Mouse (Mus musculus) liver, embryonic 14.5 days (tissue): Measurements from ENCODE around the gene Chd2. TPM values are rescaled to one million over a fixed set of nuclear protein-coding genes. Genes with fewer than 3 reads are reported as not detected.
A peak's percentile ranks its signal among the peaks of the same experiment; 100 is the strongest.

ENCODE experiments used
- ATAC-seq: fragments of 200-750 bp; cut with Nextera tagmentation; 2 replicates; pipeline ENCODE4 v1.8.0; 2017; ENCODE audit warnings: moderate number of reproducible peaks, mild to moderate bottlenecking, moderate library complexity; ENCODE audit not compliant: insufficient read depth
- DNase-seq, 3 experiments: peaks; one replicate each; pipeline ENCODE4 v3.0.0-alpha.2; 2012 to 2013; ENCODE audit warnings: low read depth in 3 of 3, low spot score in 3 of 3
- H3K27ac ChIP-seq: fragments of 300-500 bp; sonication (generic); 2 replicates; pipeline ENCODE4 v1.5.1; 2014; ENCODE audit warnings: moderate library complexity, mild to moderate bottlenecking, control low read depth, inconsistent platforms
- H3K27me3 ChIP-seq: fragments of 300-500 bp; sonication (generic); 2 replicates; pipeline ENCODE4 v1.6.1; 2014; ENCODE audit warnings: mild to moderate bottlenecking, low read length, moderate library complexity; ENCODE audit not compliant: control insufficient read depth, insufficient read depth
- H3K36me3 ChIP-seq: fragments of 300-500 bp; sonication (generic); replicated peaks from 2 replicates; pipeline ENCODE4 v1.6.1; 2014; ENCODE audit warnings: low read depth; ENCODE audit not compliant: control insufficient read depth, insufficient read depth
- H3K4me1 ChIP-seq, 2 experiments: fragments of 200-500 bp in 1 of 2; fragments of 300-500 bp in 1 of 2; sonication (generic) in 1 of 2; replicated peaks; 2 replicates each; pipeline ENCODE4 v1.6.1; 2012 to 2014; ENCODE audit warnings: antibody characterized with exemption in 1 of 2, inconsistent platforms in 1 of 2, low read length in 1 of 2; ENCODE audit not compliant: control insufficient read depth in 2 of 2, insufficient read depth in 2 of 2
- H3K4me2 ChIP-seq: fragments of 300-500 bp; sonication (generic); 2 replicates; pipeline ENCODE4 v1.6.1; 2014; ENCODE audit warnings: low read depth, mild to moderate bottlenecking, control low read depth, moderate library complexity
- H3K4me3 ChIP-seq, 2 experiments: fragments of 200-500 bp in 1 of 2; fragments of 300-500 bp in 1 of 2; sonication (generic) in 1 of 2; 2 replicates each; pipeline ENCODE4 v1.5.1; 2012 to 2014; ENCODE audit warnings: low read depth in 2 of 2, low read length in 2 of 2, mild to moderate bottlenecking in 2 of 2, control low read depth in 1 of 2, inconsistent platforms in 1 of 2, moderate library complexity in 1 of 2; ENCODE audit not compliant: insufficient read depth in 1 of 2
- H3K9ac ChIP-seq: fragments of 300-500 bp; sonication (generic); replicated peaks from 2 replicates; pipeline ENCODE4 v1.6.1; 2014; ENCODE audit warnings: mild to moderate bottlenecking, control low read depth, moderate library complexity
- H3K9me3 ChIP-seq: fragments of 300-500 bp; sonication (generic); 2 replicates; pipeline ENCODE4 v1.6.1; 2016; ENCODE audit warnings: low read length, mixed read lengths; ENCODE audit not compliant: control insufficient read depth
- CTCF ChIP-seq: IDR thresholded peaks from 2 replicates; pipeline ENCODE4 v1.5.1; 2016; ENCODE audit warnings: antibody characterized with exemption, low read depth, control low read depth
- EP300 ChIP-seq: IDR thresholded peaks from 2 replicates; pipeline ENCODE4 v1.6.1; 2016; ENCODE audit warnings: antibody characterized with exemption, low read depth
- WGBS: fragments of 180-500 bp; shearing (Covaris S2); extraction: QIAGEN DNeasy Blood & Tissue Kit; methylation state at CpG from one replicate; pipeline ENCODE4 v1.1.7; 2014; ENCODE audit not compliant: insufficient replicate concordance; 5-methylcytosine and 5-hydroxymethylcytosine counted together
- polyA plus RNA-seq, 2 experiments: library from polyadenylated mRNA; depleted of rRNA in 1 of 2; stranded (reverse) in 1 of 2; unstranded in 1 of 2; fragments of >200 nt; fragmentation: Nextera tagmentation in 1 of 2; extraction: Ambion mirVana in 1 of 2; gene quantifications; 2 replicates each; pipeline versions ENCODE4 v1.2.1 to v1.2.3; 2012 to 2014

The Chd2 gene
- polyA plus RNA-seq, 2 experiments, result 12.0 to 14.8 TPM

DNA sequence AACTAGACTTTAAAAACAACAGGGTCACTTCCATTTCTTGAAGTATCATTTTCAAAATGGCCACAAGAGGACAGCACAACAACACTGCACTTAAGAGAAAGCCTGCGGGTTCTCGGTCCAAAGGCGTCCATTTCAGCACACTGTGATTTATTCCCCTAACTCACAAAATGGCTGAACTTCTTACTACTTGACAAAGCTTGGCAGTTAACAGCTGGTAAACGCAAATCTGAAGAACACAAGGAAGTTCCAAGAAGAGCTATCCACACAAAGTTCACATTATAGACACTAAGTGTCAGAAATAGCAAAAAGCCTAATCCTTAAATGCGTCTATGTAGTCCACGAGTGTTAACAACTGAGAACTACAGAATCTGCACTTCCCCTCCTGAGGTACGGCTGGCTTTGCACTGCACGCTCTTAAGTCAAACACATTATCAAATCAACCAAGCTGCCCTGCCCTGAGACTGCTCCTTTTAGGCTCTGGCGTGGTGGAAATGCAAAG is 17.1 kb downstream of the Chd2 start:
- 28% methylated on average over 9 of the region's 9 CpGs for WGBS
- Histone ChIP-seq H3K4me2 (no peak overlapping the region; the same call in 1 of the 2 replicates), H3K4me1 (peaks cover 0 to 13% of the 10 kb centered on the region in 2 experiments; a peak in 2 of 4 replicates), H3K4me3 (no peak overlapping the region), H3K27me3 (no peaks in the 10 kb centered on the region), H3K9ac (no peak overlapping the region), H3K9me3 (no peaks in the 10 kb centered on the region), H3K36me3 (peaks cover 30% of the 10 kb centered on the region), H3K27ac (peak overlapping the region; percentile 9; the same call in 1 of the 2 replicates)
- TF ChIP-seq CTCF (peak; percentile 77), EP300 (no peak; the same call in 1 of the 2 replicates)
- peak; percentile 46 for ATAC-seq
- peak in 1 of 3 experiments; percentile 59 for DNase-seq

DNA sequence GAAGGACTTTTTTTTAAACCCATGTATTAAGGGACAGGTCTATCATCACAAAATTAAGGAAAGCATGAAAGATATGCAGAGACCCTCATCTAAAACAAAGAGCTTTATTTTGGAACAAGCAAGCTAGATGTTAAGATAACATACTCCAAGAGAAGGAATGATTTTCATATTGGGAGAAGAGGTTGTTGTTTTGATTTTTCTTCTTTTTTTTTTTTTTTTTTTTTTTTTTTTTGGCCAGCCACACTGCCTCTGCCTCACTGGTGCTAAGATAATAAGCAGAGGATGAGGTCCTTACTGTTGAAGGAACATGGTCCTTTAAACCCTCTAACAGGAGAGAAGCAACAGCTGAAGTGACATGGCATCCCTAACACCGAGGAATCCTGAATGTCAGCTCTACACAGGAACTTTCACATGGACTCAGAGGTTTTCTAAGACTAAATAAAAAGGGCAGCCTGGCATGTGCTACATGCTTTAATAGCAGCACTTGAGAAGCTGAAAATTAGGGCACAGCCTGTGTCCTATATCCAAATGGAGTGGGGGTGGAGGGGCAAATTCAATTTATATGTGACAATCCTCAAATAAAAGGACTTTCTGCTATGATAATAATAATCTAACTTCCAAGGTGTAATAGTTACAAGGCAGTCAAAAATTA is 17.9 kb downstream of the Chd2 start:
- Histone ChIP-seq H3K9ac (no peak overlapping the region), H3K9me3 (no peaks in the 10 kb centered on the region), H3K4me2 (no peak overlapping the region), H3K27ac (no peak overlapping the region), H3K4me3 (no peak overlapping the region), H3K36me3 (peaks cover 38% of the 10 kb centered on the region), H3K4me1 (peaks cover 4 to 14% of the 10 kb centered on the region in 2 experiments), H3K27me3 (no peaks in the 10 kb centered on the region)
- WGBS, result 79% methylated on average over 1 of the region's 1 CpGs
- TF ChIP-seq CTCF (no peak), EP300 (no peak)
- ATAC-seq (no peak), DNase-seq (no peak)

DNA sequence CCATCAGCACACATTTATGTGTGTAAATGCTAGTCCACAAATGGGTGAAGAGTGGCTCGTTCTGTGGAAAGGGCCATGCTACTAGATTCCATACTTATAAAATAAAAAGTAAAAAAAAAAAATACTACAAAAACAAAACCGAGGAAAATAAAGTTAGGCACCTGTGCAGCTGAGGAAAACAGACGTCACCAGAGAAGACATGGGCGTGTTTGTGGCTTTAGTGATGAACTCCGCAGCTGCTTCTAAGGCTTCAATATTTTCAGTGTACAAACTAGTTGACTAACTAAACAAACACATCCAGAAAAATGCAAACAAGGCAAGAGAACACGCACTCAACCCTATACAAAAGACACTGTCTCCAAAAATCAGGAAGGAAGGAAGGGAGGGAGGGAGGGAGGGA is 18.4 kb downstream of the Chd2 start:
- no peak overlapping the region for H3K27ac ChIP-seq
- TF ChIP-seq EP300 (no peak), CTCF (no peak)
- H3K9me3 ChIP-seq, result no peaks in the 10 kb centered on the region
- 74% methylated on average over 6 of the region's 6 CpGs for WGBS
- peaks cover 38% of the 10 kb centered on the region for H3K36me3 ChIP-seq
- H3K4me3 ChIP-seq, result no peak overlapping the region
- H3K9ac ChIP-seq, result no peak overlapping the region
- no peaks in the 10 kb centered on the region for H3K27me3 ChIP-seq
- DNase-seq (no peak), ATAC-seq (no peak)
- H3K4me2 ChIP-seq, result no peak overlapping the region
- peaks cover 9 to 18% of the 10 kb centered on the region in 2 experiments for H3K4me1 ChIP-seq

DNA sequence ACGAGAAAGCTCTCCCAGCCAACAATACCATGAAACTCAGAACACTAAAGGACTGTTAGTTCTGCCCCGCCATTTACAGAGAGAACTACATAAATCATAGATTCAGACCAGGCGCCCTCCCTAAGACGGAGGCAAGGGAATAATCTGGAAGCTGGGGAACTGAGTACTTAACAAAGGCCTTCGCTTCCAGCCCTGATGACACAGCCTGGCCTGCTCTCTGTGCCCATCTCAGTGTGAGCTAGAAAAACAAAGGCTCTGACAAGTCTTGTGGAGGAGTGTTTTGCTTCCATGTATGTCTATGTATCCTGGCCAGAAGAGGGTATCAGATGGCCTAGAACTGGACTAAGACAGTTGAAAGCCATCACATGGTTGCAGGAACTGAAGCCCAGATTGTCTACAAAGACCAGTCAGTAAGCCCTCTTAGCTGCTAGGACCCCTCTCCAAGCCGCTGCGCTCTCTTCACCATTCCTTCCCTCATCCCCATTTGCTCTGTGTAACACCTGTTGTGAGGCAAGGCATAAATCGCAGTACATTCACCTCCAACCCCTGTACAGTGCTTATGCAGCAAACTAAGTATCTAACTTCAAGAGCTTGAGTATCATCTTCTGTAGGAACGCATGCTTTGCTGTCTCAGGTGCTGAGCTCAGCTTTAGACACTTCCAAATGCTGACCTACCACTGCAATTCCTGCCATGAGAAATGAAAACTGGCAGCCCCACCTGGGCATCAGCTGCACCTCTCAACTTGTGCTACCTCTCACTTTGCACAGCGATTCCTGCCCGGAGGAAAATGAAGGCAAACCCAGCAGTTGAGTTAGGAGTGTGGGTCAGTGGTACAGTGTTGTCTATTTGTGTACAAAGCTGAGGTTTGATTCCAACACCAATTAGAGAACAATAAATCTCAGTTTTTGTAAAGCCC is 20.1 kb downstream of the Chd2 start:
- no peak for ATAC-seq
- no peak overlapping the region for H3K4me3 ChIP-seq
- no peak overlapping the region for H3K27ac ChIP-seq
- peaks cover 43% of the 10 kb centered on the region for H3K36me3 ChIP-seq
- 87% methylated on average over 11 of the region's 11 CpGs for WGBS
- no peaks in the 10 kb centered on the region for H3K27me3 ChIP-seq
- H3K4me1 ChIP-seq, result peaks cover 20 to 32% of the 10 kb centered on the region in 2 experiments
- no peaks in the 10 kb centered on the region for H3K9me3 ChIP-seq
- H3K4me2 ChIP-seq, result no peak overlapping the region
- TF ChIP-seq EP300 (no peak), CTCF (no peak)
- DNase-seq, result no peak
- no peak overlapping the region for H3K9ac ChIP-seq

- H3K9ac ChIP-seq, result no peak overlapping the region
- no peak overlapping the region for H3K27ac ChIP-seq
- H3K4me1 ChIP-seq, result peaks cover 20 to 32% of the 10 kb centered on the region in 2 experiments
- no peaks in the 10 kb centered on the region for H3K27me3 ChIP-seq
- peaks cover 56% of the 10 kb centered on the region for H3K36me3 ChIP-seq
- H3K4me2 ChIP-seq, result no peak overlapping the region
- no peak overlapping the region for H3K4me3 ChIP-seq
- no peak for ATAC-seq
- 86% methylated on average over 10 of the region's 10 CpGs for WGBS
- no peak for TF ChIP-seq EP300
- no peak for TF ChIP-seq CTCF
- H3K9me3 ChIP-seq, result no peaks in the 10 kb centered on the region
- no peak for DNase-seq
These were observed 21.4 kb downstream of the Chd2 start for GRCm38 (mm10) chr7:73520231-73520630.
